Mouse (Mus musculus): ENCODE results near the gene Wdr4.

- TF ChIP-seq CTCF (conservative IDR thresholded peaks at IDR 0.05; ENCODE audit: insufficient read depth, insufficient read length, low read depth, low read length) = no peak
- no peak for TF ChIP-seq POLR2A (IDR thresholded peaks at IDR 0.05; ENCODE audit: low read depth, low read length)
These were observed 39.4 kb upstream of the Wdr4 start for GRCm38 (mm10) chr17:31559021-31559789.

Data from kidney, adult 2 months (tissue).